Mouse (Mus musculus): ENCODE data around the gene Mup8. TPM values are rescaled to one million over a fixed set of nuclear protein-coding genes. Genes with fewer than 3 reads are reported as not detected.
"Not testable (repeated sequence)": the region's sequence is repeated elsewhere in the genome, so short reads cannot be mapped to it uniquely, and the experiment has no call there.

Mup8 gene
- not detected in 2 replicates for polyA plus RNA-seq (2012)

DNA sequence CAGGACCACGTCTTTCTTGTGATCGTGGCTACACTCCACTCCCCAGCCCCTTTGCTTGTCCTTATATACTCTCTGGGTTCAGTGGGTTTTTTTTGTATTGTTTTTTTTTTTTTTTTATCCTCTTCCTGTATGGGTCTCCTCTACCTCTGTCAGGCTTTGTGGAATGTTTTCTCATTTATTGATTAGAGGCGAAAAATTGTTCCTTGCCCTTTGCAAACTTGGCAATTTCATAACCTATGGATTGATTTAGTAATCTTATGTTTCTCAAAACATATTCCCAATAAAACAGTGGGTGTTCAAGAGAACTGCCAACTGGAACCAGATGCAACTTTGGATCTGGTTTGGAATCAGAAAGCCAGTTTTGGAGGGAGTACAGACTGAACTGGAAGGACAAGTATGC lies at the start of gene Mup8:
Gene Mup8, minus strand, starts transcription at position 101 of the 400 bp plus-strand sequence.
- H3K27me3 ChIP-seq (ENCODE audit: control insufficient read depth); H3K4me1 ChIP-seq (ENCODE audit: control insufficient read depth); H3K4me3 ChIP-seq (replicated peaks); H3K36me3 ChIP-seq (ENCODE audit: control insufficient read depth); H3K9me3 ChIP-seq (ENCODE audit: control insufficient read depth, low read length): not testable (repeated sequence)

GRCm38 (mm10) chr4:60265977-60266770 lies 43.8 kb upstream of the Mup8 start:
- not testable (repeated sequence) for H3K4me1 ChIP-seq (ENCODE audit: control insufficient read depth); H3K36me3 ChIP-seq (ENCODE audit: control insufficient read depth); H3K9me3 ChIP-seq (ENCODE audit: control insufficient read depth, low read length); H3K4me3 ChIP-seq (replicated peaks); H3K27me3 ChIP-seq (ENCODE audit: control insufficient read depth)

DNA sequence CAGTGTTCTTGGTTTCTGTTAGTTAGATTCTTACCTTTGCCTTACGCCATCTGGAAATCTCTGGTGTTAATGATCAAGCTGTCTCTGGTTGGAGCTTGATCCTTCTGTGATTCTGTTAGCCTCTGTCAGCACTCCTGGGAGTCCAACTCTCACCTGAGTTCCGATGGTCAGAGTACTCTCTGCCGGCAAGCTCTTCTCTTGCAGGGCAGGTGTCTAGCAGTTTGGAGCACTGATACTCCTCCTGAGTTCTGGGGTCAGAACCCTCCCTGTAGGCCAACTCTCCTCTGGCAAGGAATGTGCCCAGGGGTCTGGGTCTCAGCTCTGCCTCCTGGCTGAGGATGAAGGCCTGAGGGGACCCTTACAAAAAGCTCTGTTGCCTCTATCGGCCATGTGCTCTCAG lies 40.3 kb upstream of the Mup8 start:
- H3K9me3 ChIP-seq (ENCODE audit: control insufficient read depth, low read length); H3K4me1 ChIP-seq (ENCODE audit: control insufficient read depth); H3K4me3 ChIP-seq (replicated peaks); H3K36me3 ChIP-seq (ENCODE audit: control insufficient read depth); H3K27me3 ChIP-seq (ENCODE audit: control insufficient read depth): not testable (repeated sequence)

Other genes starting within 250 kb of the Mup8 start
- 0.09 TPM in 1 of 2 replicates, not detected in the other for gene Mup7, start 152.1 kb downstream of the Mup8 start, polyA plus RNA-seq (2012)
- not detected in 2 replicates for gene Mup2, start 68.3 kb downstream of the Mup8 start, polyA plus RNA-seq (2012)
- gene Mup9, start 199.4 kb upstream of the Mup8 start, polyA plus RNA-seq (2012): not detected in 2 replicates